In the genomic region with DNA sequence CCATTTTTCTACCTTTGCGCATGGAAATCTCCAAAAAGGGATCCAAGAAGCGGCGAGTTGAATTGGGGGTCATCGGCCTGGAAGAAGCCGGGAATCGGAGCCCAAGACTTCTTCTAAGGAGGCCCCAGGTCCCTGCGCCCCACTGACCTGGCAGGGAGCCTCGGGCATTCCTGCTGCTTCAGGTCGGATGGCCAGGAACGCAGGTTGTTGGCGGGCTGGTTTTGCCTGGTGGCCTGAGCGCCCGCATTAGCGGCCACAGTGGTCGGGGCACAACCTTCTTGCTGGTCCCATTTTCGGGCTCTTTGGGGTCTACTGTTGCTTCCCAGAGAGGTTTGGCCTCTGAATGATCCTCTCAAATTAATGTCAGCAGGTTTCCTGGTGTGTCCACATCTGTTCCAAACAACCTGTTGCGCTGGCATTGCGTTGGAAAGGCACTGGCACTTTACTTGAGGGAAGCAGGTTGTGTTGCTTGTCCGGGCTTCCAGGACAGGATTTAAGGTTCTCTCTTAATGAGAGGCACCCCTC, we compare ENCODE assay signal across 17 mouse cellular contexts. TPM values are rescaled to one million over a fixed set of nuclear protein-coding genes. Genes with fewer than 3 reads are reported as not detected.
DNase-seq lines count a peak whose midpoint lies in the region; ATAC-seq and TF ChIP-seq lines count a peak whose summit lies in the region.
"Had no signal": no experiment of that assay in that cellular context is flagged by ENCODE, and none has a peak within 500 bp of the region (broad histone marks: within the 10 kb centered on the region; RNA-seq: fewer than 3 reads in every experiment).

No protein-coding gene starts in this region.

- H3K36me3 ChIP-seq in stomach, embryonic 15.5 days, result no peaks in the 10 kb centered on the region
- no peaks in the 10 kb centered on the region for H3K36me3 ChIP-seq in stomach, postnatal 0 days (ENCODE audit: control insufficient read depth, insufficient read depth, low read length)
- no peaks in the 10 kb centered on the region for H3K36me3 ChIP-seq in limb, embryonic 10.5 days
- H3K36me3 ChIP-seq in stomach, embryonic 16.5 days (ENCODE audit: control insufficient read depth, insufficient read depth, low read length), result no peaks in the 10 kb centered on the region
- H3K36me3 ChIP-seq: embryonic facial prominence, embryonic 12.5 days had no signal

- H3K4me2 ChIP-seq in stomach, embryonic 15.5 days, result no peak overlapping the region
- H3K4me2 ChIP-seq in stomach, postnatal 0 days (replicated peaks; ENCODE audit: low read depth), result no peak overlapping the region
- H3K4me2 ChIP-seq in stomach, embryonic 16.5 days (ENCODE audit: low read depth, low read length), result no peak overlapping the region
- H3K4me2 ChIP-seq: embryonic facial prominence, embryonic 12.5 days; heart, embryonic 11.5 days had no signal

- H3K9ac ChIP-seq in stomach, embryonic 15.5 days, result no peak overlapping the region
- H3K9ac ChIP-seq in stomach, postnatal 0 days (ENCODE audit: low read length), result no peak overlapping the region
- no peak overlapping the region for H3K9ac ChIP-seq in stomach, embryonic 16.5 days (ENCODE audit: low read length)
- H3K9ac ChIP-seq: embryonic facial prominence, embryonic 12.5 days had no signal

- H3K27ac ChIP-seq in stomach, embryonic 15.5 days, result 0 out of 2 replicates have a peak overlapping the region, but pooled peaks have one; percentile 21
- H3K27ac ChIP-seq in stomach, postnatal 0 days (replicated peaks), result no peak overlapping the region
- H3K27ac ChIP-seq in limb, embryonic 10.5 days, result no peak overlapping the region
- no peak overlapping the region for H3K27ac ChIP-seq in stomach, embryonic 16.5 days (ENCODE audit: low read length)
- H3K27ac ChIP-seq: embryonic facial prominence, embryonic 12.5 days had no signal

- peaks cover 6% of the 10 kb centered on the region for H3K4me1 ChIP-seq in stomach, embryonic 15.5 days
- no peaks in the 10 kb centered on the region for H3K4me1 ChIP-seq in stomach, postnatal 0 days (replicated peaks; ENCODE audit: control insufficient read depth, insufficient read depth)
- H3K4me1 ChIP-seq in limb, embryonic 10.5 days, result peaks cover 48% of the 10 kb centered on the region
- H3K4me1 ChIP-seq in stomach, embryonic 16.5 days (ENCODE audit: control insufficient read depth, insufficient read depth, low read length), result peaks cover 4% of the 10 kb centered on the region; the same call in 1 of the 2 replicates

- peak; percentile 21 for DNase-seq in embryo, embryonic 10.5 days (ENCODE audit: low spot score)
- DNase-seq in embryo, embryonic 9.5 days (ENCODE audit: extremely low spot score), result no peak
- no peak for DNase-seq in stomach, postnatal 0 days (ENCODE audit: low spot score)
- DNase-seq in limb, embryonic 10.5 days (ENCODE audit: low spot score), result no peak
- DNase-seq in frontal cortex, postnatal 14 days (ENCODE audit: low spot score in 2 of 2), result no peak
- DNase-seq in kidney, postnatal 36 days, result no peak
- DNase-seq: adrenal gland, postnatal 10 days; gastrocnemius, postnatal 25 days; kidney, postnatal 10 days; layer of hippocampus, adult 9-11 months; lung, adult 2 months had no signal

- peak overlapping the region; percentile 23 for H3K4me3 ChIP-seq in stomach, embryonic 15.5 days (replicated peaks)
- no peak overlapping the region for H3K4me3 ChIP-seq in stomach, postnatal 0 days (ENCODE audit: low read depth, low read length)
- peak overlapping the region; percentile 33 for H3K4me3 ChIP-seq in limb, embryonic 10.5 days
- peak overlapping the region; percentile 12; the same call in 1 of the 2 replicates for H3K4me3 ChIP-seq in stomach, embryonic 16.5 days (replicated peaks; ENCODE audit: low read length)

- no peaks in the 10 kb centered on the region for H3K9me3 ChIP-seq in stomach, embryonic 15.5 days
- H3K9me3 ChIP-seq in stomach, postnatal 0 days (ENCODE audit: control insufficient read depth, low read length), result no peaks in the 10 kb centered on the region
- H3K9me3 ChIP-seq in limb, embryonic 10.5 days (replicated peaks), result no peaks in the 10 kb centered on the region
- no peaks in the 10 kb centered on the region for H3K9me3 ChIP-seq in stomach, embryonic 16.5 days (replicated peaks; ENCODE audit: control insufficient read depth, low read length)
- H3K9me3 ChIP-seq: embryonic facial prominence, embryonic 12.5 days had no signal

- H3K27me3 ChIP-seq in stomach, embryonic 15.5 days (replicated peaks), result peaks cover 94% of the 10 kb centered on the region
- peaks cover 24% of the 10 kb centered on the region; the same call in 1 of the 2 replicates for H3K27me3 ChIP-seq in stomach, postnatal 0 days (ENCODE audit: control insufficient read depth, insufficient read depth, low read length)
- peaks cover 100% of the 10 kb centered on the region for H3K27me3 ChIP-seq in limb, embryonic 10.5 days (ENCODE audit: low read depth, poor library complexity, severe bottlenecking)
- H3K27me3 ChIP-seq in stomach, embryonic 16.5 days (ENCODE audit: control insufficient read depth, insufficient read depth, low read length), result peaks cover 96% of the 10 kb centered on the region

- 3% methylated on average over 19 of the region's 19 CpGs for WGBS in stomach, embryonic 15.5 days
- under 1% methylated on average over 19 of the region's 19 CpGs for WGBS in stomach, postnatal 0 days
- under 1% methylated on average over 19 of the region's 19 CpGs for WGBS in limb, embryonic 10.5 days
- WGBS in stomach, embryonic 16.5 days, result under 1% methylated on average over 19 of the region's 19 CpGs

- no peak for ATAC-seq in stomach, embryonic 15.5 days (ENCODE audit: insufficient read depth, low FRiP score, low read depth)
- no peak for ATAC-seq in stomach, postnatal 0 days (ENCODE audit: low FRiP score, low TSS enrichment)
- no peak for ATAC-seq in stomach, embryonic 16.5 days (ENCODE audit: insufficient read depth, low FRiP score)

- TF ChIP-seq EP300 in stomach, postnatal 0 days (optimal IDR thresholded peaks at IDR 0.05), result no peak

- no peak for TF ChIP-seq CTCF in stomach, postnatal 0 days (IDR thresholded peaks at IDR 0.05; ENCODE audit: low read depth)

RNA-seq across cellular contexts. Expression of a gene that starts 7.1 kb away (rescaled TPM):
- polyA plus RNA-seq in stomach, embryonic 15.5 days (2015; fragmentation: Nextera tagmentation; extraction: Ambion mirVana), result 27.9 and 39.8 TPM in 2 replicates
- polyA plus RNA-seq in stomach, postnatal 0 days (2015; fragmentation: Nextera tagmentation; extraction: Ambion mirVana), result 0.48 and 0.82 TPM in 2 replicates
- polyA plus RNA-seq in limb, embryonic 10.5 days (2016; fragmentation: Nextera tagmentation; extraction: Ambion mirVana), result not detected in 2 replicates
- 11.5 and 17.1 TPM in 2 replicates for polyA plus RNA-seq in stomach, embryonic 16.5 days (2015; fragmentation: Nextera tagmentation; extraction: Ambion mirVana)
- polyA plus RNA-seq: heart, embryonic 11.5 days; lung, adult 2 months; neural tube, embryonic 14.5 days; urinary bladder, adult 2 months had no signal
